Mouse (Mus musculus) B cell, adult 62 days (primary cell): Measurements from ENCODE around the gene Ahsg. TPM values are rescaled to one million over a fixed set of nuclear protein-coding genes. Genes with fewer than 3 reads are reported as not detected.

ENCODE experiments used
- total RNA-seq: library from RNA; stranded (reverse); gene quantifications from 4 replicates; pipeline ENCODE4 v1.2.4, GENCODE M21; 2023

Gene Ahsg
- total RNA-seq, result not detected in 4 replicates

GRCm38 (mm10) chr16:22890683-22891510 is at the start of gene Ahsg:
Ahsg (plus strand) TSS chr16:22891277.

GRCm38 (mm10) chr16:22857431-22858113 is 33.5 kb upstream of the Ahsg start, which contains the start of the genes Tbccd1 and Dnajb11:
Tbccd1 (minus strand) TSS chr16:22857669.
Dnajb11 (plus strand) TSS chr16:22857845.

GRCm38 (mm10) chr16:22918034-22918433 is 27.0 kb downstream of the Ahsg start, which contains the start of gene Fetub:
Fetub (plus strand) TSS chr16:22918334.

Other genes starting within 250 kb of the Ahsg start
- gene Dgkg, start 234.1 kb upstream of the Ahsg start, total RNA-seq, result 0.24 to 0.66 TPM (median 0.34 TPM) in 4 replicates
- not detected in 4 replicates for gene Crygs, start 79.7 kb upstream of the Ahsg start, total RNA-seq
- 21.0 to 29.3 TPM (median 23.8 TPM) in 4 replicates for gene Tbccd1, start 33.6 kb upstream of the Ahsg start, total RNA-seq
- gene Dnajb11, start 33.4 kb upstream of the Ahsg start, total RNA-seq, result 59.4 to 68.9 TPM (median 65.0 TPM) in 4 replicates
- not detected in 4 replicates for gene Fetub, start 27.1 kb downstream of the Ahsg start, total RNA-seq
- not detected in 4 replicates for gene Hrg, start 59.8 kb downstream of the Ahsg start, total RNA-seq
- gene Kng2, start 138.2 kb downstream of the Ahsg start, total RNA-seq, result not detected in 4 replicates
- not detected in 4 replicates for gene Kng1, start 166.6 kb downstream of the Ahsg start, total RNA-seq
- gene Eif4a2, start 216.2 kb downstream of the Ahsg start, total RNA-seq, result 1,131 to 1,202 TPM (median 1,167 TPM) in 4 replicates
- gene Rfc4, start 236.5 kb downstream of the Ahsg start, total RNA-seq, result 9.6 to 12.5 TPM (median 10.2 TPM) in 4 replicates